Mouse (Mus musculus): ENCODE results near the gene Hsd17b3. TPM values are rescaled to one million over a fixed set of nuclear protein-coding genes. Genes with fewer than 3 reads are reported as not detected.

The Hsd17b3 gene
- polyA plus RNA-seq, 1 experiment from 2014 or later, result not detected

DNA sequence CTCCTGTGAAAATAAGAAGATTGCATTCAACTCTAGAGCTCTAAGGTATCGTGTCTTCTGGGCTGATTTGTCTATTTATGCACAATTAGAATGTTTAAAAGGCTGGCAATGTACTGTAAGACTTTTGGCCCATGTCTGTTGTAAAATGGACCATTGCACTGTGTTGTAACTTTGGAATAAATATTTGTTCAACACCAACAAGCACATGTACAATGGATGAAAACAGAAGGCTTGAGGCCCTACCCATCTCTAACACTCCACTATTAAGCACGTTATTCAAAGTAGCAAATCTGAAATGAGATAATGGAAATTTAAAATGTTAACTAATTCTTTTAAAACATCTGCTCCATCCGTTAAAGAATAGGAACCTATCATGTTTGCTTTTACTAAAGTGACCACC lies 18.1 kb upstream of the Hsd17b3 start:
- 0 out of 2 replicates have a peak, but pooled peaks cover 4% of the 10 kb centered on the region for H3K4me1 ChIP-seq (replicated peaks)
- 65% methylated on average over 3 of the region's 3 CpGs for WGBS
- H3K9me3 ChIP-seq, result no peaks in the 10 kb centered on the region
- no peak overlapping the region for H3K27ac ChIP-seq
- no peaks in the 10 kb centered on the region for H3K36me3 ChIP-seq
- no peaks in the 10 kb centered on the region for H3K27me3 ChIP-seq (replicated peaks)
- no peak overlapping the region for H3K4me2 ChIP-seq (replicated peaks)
- H3K9ac ChIP-seq, result no peak overlapping the region
- ATAC-seq, result no peak
- H3K4me3 ChIP-seq (replicated peaks), result no peak overlapping the region

DNA sequence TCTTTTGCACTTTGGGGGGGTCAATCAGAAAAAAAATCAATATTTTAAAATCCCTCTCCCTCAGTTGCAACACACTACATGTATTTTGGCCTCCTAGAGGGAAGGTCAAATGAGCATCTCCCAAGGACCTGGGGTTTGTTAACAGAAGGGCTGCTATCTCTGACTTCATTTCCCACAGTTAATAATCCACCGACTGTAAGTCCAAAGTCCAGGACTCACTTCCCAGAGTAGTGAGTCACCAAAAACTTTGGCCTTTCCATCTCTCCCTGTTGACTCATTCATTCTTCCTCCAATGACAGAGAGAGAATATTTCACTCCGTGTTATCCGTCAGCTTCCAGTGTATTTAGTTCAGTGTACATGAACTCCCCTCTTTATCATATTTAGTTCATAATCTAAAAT lies 16.7 kb upstream of the Hsd17b3 start:
- Histone ChIP-seq H3K4me2 (replicated peaks) (no peak overlapping the region), H3K27ac (no peak overlapping the region), H3K9ac (no peak overlapping the region), H3K4me1 (replicated peaks) (0 out of 2 replicates have a peak, but pooled peaks cover 4% of the 10 kb centered on the region), H3K36me3 (no peaks in the 10 kb centered on the region), H3K27me3 (replicated peaks) (no peaks in the 10 kb centered on the region), H3K9me3 (no peaks in the 10 kb centered on the region), H3K4me3 (replicated peaks) (no peak overlapping the region)
- 57% methylated on average over 3 of the region's 3 CpGs for WGBS
- peak; percentile 91 for ATAC-seq

DNA sequence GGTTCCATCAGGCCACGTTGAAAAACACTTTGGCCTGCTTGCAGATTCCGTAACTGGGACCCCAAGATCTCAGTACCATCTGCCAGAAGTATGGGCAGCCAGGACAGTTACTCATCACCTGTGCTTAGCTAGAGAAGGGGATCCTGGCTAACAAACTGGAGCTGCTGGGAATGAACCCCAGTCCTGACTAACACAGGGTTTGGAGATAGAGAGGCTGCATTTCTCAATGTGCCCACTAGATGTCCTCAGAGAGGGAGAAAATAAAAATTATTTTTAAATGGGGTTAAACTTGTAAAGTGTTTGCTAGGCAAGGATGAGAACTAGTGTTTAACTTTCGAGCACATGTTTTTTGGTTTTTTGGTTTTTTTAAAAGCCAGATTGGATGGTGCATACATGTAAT lies 11.2 kb upstream of the Hsd17b3 start:
- Histone ChIP-seq H3K4me2 (replicated peaks) (no peak overlapping the region), H3K27me3 (replicated peaks) (no peaks in the 10 kb centered on the region), H3K9ac (no peak overlapping the region), H3K4me1 (replicated peaks) (no peaks in the 10 kb centered on the region), H3K9me3 (no peaks in the 10 kb centered on the region), H3K4me3 (replicated peaks) (no peak overlapping the region), H3K36me3 (no peaks in the 10 kb centered on the region), H3K27ac (no peak overlapping the region)
- peak; percentile 11 for ATAC-seq
- WGBS, result 66% methylated on average over 3 of the region's 3 CpGs

DNA sequence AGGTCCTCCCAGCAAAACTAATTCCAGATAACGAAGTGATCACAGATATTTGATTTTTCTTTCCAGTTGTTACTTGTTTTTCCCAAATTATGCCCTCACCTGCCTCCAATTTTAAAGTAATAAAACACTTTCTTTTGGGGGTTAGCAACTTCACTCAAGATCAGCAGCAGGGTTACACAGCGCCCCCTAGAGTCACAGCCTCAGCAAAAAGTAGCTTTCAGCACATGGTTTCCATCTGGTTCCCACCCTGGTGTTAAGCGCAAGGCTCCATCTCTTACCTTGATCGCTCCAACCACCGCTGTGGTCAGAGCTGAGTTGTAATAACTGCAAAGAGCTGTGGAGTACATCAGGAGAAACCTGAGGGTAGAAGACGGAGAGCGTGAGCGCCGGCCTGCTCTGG lies 10.0 kb upstream of the Hsd17b3 start:
- H3K4me1 ChIP-seq (replicated peaks), result no peaks in the 10 kb centered on the region
- H3K4me2 ChIP-seq (replicated peaks), result no peak overlapping the region
- no peak for ATAC-seq
- no peak overlapping the region for H3K27ac ChIP-seq
- no peaks in the 10 kb centered on the region for H3K36me3 ChIP-seq
- H3K27me3 ChIP-seq (replicated peaks), result no peaks in the 10 kb centered on the region
- H3K4me3 ChIP-seq (replicated peaks), result no peak overlapping the region
- no peaks in the 10 kb centered on the region for H3K9me3 ChIP-seq
- 79% methylated on average over 9 of the region's 9 CpGs for WGBS
- no peak overlapping the region for H3K9ac ChIP-seq

DNA sequence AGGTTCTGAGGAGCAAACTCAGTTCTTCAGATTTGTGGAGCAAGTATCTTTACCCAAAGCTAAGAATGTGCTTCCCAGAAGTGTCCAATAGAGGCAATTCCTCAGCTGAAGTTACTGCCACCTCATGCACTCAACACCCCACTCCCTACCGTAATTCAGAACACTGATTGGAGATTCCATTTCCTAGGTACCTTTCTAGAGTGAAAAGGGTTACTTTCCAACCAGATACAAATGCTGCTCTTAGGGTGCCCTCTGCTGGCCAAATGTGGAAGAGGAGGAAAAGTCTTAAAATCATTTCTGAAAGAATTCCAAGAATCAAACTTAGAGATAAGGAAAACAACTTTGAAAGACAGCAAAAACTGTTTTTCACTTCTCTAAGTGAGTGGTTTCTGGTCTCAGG lies 4.3 kb upstream of the Hsd17b3 start:
- H3K4me1 ChIP-seq (replicated peaks), result no peaks in the 10 kb centered on the region
- H3K36me3 ChIP-seq, result no peaks in the 10 kb centered on the region
- ATAC-seq, result peak; percentile 67; the same call in 1 of the 2 replicates
- H3K27ac ChIP-seq, result no peak overlapping the region
- no peak overlapping the region for H3K9ac ChIP-seq
- H3K4me3 ChIP-seq (replicated peaks), result no peak overlapping the region
- no peaks in the 10 kb centered on the region for H3K9me3 ChIP-seq
- 4% methylated on average over 1 of the region's 1 CpGs for WGBS
- H3K4me2 ChIP-seq (replicated peaks), result no peak overlapping the region
- H3K27me3 ChIP-seq (replicated peaks), result no peaks in the 10 kb centered on the region

DNA sequence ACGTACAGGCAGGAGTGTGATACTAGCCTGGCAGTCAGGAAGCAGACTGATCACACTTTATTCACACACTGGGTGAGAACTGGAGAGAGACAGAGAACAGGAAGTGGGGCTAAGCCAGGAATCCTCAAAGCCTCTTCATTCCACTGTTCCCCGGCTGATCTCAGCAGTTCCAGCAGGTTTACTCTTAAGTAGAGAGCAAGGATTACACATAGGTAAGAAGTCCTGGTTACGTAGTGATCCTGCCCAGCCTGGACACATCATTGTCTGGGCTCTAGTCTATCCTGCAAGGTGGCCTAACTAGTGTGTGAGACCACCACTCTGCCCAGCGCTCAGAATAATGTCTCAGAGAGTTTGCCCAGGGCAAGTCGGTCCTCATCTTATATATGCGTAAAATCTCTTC lies 3.7 kb upstream of the Hsd17b3 start:
- WGBS, result 62% methylated on average over 6 of the region's 6 CpGs
- H3K27me3 ChIP-seq (replicated peaks), result no peaks in the 10 kb centered on the region
- no peak overlapping the region for H3K27ac ChIP-seq
- H3K4me2 ChIP-seq (replicated peaks), result no peak overlapping the region
- no peak overlapping the region for H3K9ac ChIP-seq
- no peaks in the 10 kb centered on the region for H3K9me3 ChIP-seq
- 0 out of 2 replicates have a peak, but pooled peaks have one; percentile 28 for ATAC-seq
- H3K4me3 ChIP-seq (replicated peaks), result no peak overlapping the region
- no peaks in the 10 kb centered on the region for H3K4me1 ChIP-seq (replicated peaks)
- H3K36me3 ChIP-seq, result no peaks in the 10 kb centered on the region

DNA sequence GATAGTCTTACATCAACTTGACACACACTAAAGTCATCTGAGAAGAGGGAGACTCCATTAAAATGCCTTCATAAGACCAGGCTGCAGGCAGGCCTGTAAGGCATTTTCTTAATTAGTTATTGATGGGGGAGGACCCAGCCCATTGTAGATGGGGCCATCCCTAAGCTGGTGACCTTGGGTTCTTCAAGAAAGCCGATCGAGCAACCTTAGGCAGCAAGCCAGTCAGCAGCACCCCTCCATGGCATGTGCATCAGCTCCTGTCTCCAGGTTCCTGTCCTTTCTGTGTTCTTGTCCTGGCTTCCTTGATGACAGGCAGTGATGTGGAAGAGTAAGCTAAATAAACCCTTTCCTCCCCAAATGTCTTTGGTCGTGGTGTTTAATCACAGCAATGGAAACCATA lies 3.1 kb upstream of the Hsd17b3 start:
- no peaks in the 10 kb centered on the region for H3K4me1 ChIP-seq (replicated peaks)
- H3K9me3 ChIP-seq, result no peaks in the 10 kb centered on the region
- no peaks in the 10 kb centered on the region for H3K27me3 ChIP-seq (replicated peaks)
- H3K27ac ChIP-seq, result no peak overlapping the region
- H3K4me3 ChIP-seq (replicated peaks), result no peak overlapping the region
- 72% methylated on average over 3 of the region's 3 CpGs for WGBS
- H3K9ac ChIP-seq, result no peak overlapping the region
- ATAC-seq, result no peak
- no peak overlapping the region for H3K4me2 ChIP-seq (replicated peaks)
- H3K36me3 ChIP-seq, result no peaks in the 10 kb centered on the region

DNA sequence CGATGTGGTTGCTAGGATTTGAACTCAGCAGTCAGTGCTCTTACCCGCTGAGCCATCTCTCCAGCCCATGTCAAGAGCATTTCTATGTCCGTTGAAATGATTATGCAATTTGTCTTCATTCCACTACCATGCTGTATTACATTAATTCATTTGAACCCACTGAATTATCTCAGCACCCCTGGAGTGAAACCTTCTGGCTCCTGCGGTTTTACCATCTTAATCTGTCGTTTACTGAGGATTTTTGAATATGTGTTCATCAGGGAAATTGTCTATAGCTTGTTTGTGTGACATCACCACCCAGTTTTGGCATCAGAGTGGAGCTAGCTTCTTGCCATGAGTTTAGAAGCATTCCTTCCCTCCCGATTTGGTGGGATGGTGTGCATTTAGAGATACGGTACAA lies 2.0 kb upstream of the Hsd17b3 start:
- no peak overlapping the region for H3K4me2 ChIP-seq (replicated peaks)
- H3K9ac ChIP-seq, result no peak overlapping the region
- no peaks in the 10 kb centered on the region for H3K27me3 ChIP-seq (replicated peaks)
- no peak overlapping the region for H3K27ac ChIP-seq
- no peaks in the 10 kb centered on the region for H3K9me3 ChIP-seq
- H3K36me3 ChIP-seq, result no peaks in the 10 kb centered on the region
- H3K4me1 ChIP-seq (replicated peaks), result no peaks in the 10 kb centered on the region
- no peak overlapping the region for H3K4me3 ChIP-seq (replicated peaks)
- 80% methylated on average over 7 of the region's 7 CpGs for WGBS
- ATAC-seq, result no peak

DNA sequence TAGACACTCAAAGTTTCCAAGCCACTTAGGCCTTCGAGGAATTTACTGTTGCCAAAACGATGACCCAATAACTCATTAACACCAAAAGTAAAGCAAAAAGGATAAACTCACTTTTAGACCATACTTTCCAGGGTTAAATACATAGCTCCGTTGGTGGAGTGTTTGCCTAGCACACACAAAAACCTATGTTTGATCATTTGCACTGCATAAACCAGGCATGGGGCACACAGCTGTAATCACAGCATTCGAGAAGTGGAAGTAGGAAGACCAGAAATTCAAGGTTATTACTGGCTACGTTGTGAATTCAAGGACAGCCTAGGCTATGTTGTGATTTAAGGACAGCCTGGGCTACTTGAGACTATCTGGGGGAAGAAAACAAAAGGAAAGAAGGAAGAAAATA lies 1.2 kb upstream of the Hsd17b3 start:
- no peak for ATAC-seq

DNA sequence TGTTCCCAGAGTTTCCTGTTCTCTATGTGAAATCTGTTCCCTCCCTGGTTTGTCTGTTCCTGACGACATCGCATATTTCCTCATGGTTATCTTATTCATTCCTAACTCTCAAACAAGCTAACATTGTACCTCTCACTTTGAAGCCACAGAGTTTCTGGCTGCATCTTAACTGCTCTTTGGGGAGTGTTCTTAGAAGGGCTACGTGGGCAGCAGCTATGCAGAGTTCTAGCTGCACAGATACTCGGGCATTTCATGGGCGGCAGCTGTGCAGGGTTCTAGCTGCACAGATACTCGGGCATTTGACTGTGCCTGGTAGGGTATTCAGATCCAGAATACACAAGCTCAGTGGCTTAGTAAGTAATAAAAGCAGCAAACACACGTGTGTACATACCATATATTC lies 973 bp downstream of the Hsd17b3 start:
- Histone ChIP-seq H3K4me1 (replicated peaks) (no peaks in the 10 kb centered on the region), H3K4me3 (replicated peaks) (no peak overlapping the region), H3K27ac (no peak overlapping the region), H3K36me3 (no peaks in the 10 kb centered on the region), H3K9me3 (no peaks in the 10 kb centered on the region), H3K9ac (no peak overlapping the region), H3K4me2 (replicated peaks) (no peak overlapping the region), H3K27me3 (replicated peaks) (no peaks in the 10 kb centered on the region)
- 77% methylated on average over 7 of the region's 7 CpGs for WGBS
- ATAC-seq, result no peak

More for the DNA sequence above, 1.2 kb upstream of the Hsd17b3 start:
- no peak overlapping the region for H3K9ac ChIP-seq
- no peak overlapping the region for H3K4me2 ChIP-seq (replicated peaks)
- 60% methylated on average over 5 of the region's 5 CpGs for WGBS
- no peaks in the 10 kb centered on the region for H3K36me3 ChIP-seq
- H3K4me3 ChIP-seq (replicated peaks), result no peak overlapping the region
- H3K9me3 ChIP-seq, result no peaks in the 10 kb centered on the region
- H3K27ac ChIP-seq, result no peak overlapping the region
- H3K4me1 ChIP-seq (replicated peaks), result no peaks in the 10 kb centered on the region
- H3K27me3 ChIP-seq (replicated peaks), result no peaks in the 10 kb centered on the region

DNA sequence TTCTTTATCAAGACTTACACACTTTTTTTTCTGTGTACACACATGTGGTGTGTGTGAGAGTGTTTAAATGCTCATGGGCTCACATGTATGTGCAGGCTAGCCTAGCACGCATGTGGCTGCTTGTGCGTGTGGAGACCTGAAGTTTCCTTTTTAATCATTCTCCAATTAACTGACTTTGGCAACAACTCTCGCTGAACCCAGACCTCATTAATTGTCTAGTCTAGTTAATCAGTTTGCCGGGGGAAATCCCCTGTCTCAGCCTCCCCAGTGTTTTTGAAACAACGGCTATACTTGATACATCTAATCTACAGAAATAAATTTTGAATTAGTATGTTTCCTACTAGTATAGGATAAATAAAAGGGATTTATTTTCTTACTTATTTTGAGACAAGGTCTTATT lies 3.0 kb downstream of the Hsd17b3 start:
- Histone ChIP-seq H3K4me1 (replicated peaks) (peaks cover 10% of the 10 kb centered on the region), H3K27me3 (replicated peaks) (no peaks in the 10 kb centered on the region), H3K4me3 (replicated peaks) (no peak overlapping the region), H3K4me2 (replicated peaks) (no peak overlapping the region), H3K9me3 (no peaks in the 10 kb centered on the region), H3K27ac (no peak overlapping the region), H3K9ac (no peak overlapping the region), H3K36me3 (no peaks in the 10 kb centered on the region)
- WGBS, result 89% methylated on average over 5 of the region's 5 CpGs
- ATAC-seq, result no peak

DNA sequence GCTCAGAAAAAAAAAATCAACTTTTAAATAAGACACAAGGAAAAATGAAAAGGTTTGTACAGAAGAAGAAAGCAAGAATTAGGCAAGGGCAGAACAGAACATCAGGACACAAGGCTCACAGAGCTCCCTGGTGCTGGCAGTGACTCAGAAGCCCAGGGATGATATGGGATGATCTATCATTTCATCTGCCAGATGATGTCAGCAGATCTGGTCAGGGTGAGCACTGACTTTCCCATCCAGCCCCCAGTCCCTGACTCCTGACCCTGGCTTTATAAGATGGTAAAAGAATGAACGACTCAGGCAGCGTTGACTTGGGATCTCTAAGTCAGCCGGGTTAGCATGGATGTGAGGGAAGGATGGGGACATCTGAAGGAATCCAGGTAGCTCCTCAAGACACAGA lies 5.7 kb downstream of the Hsd17b3 start:
- Histone ChIP-seq H3K36me3 (no peaks in the 10 kb centered on the region), H3K27ac (no peak overlapping the region), H3K9ac (no peak overlapping the region), H3K27me3 (replicated peaks) (no peaks in the 10 kb centered on the region), H3K9me3 (no peaks in the 10 kb centered on the region), H3K4me3 (replicated peaks) (no peak overlapping the region), H3K4me2 (replicated peaks) (no peak overlapping the region), H3K4me1 (replicated peaks) (peaks cover 11% of the 10 kb centered on the region)
- WGBS, result 73% methylated on average over 3 of the region's 3 CpGs
- ATAC-seq, result no peak

DNA sequence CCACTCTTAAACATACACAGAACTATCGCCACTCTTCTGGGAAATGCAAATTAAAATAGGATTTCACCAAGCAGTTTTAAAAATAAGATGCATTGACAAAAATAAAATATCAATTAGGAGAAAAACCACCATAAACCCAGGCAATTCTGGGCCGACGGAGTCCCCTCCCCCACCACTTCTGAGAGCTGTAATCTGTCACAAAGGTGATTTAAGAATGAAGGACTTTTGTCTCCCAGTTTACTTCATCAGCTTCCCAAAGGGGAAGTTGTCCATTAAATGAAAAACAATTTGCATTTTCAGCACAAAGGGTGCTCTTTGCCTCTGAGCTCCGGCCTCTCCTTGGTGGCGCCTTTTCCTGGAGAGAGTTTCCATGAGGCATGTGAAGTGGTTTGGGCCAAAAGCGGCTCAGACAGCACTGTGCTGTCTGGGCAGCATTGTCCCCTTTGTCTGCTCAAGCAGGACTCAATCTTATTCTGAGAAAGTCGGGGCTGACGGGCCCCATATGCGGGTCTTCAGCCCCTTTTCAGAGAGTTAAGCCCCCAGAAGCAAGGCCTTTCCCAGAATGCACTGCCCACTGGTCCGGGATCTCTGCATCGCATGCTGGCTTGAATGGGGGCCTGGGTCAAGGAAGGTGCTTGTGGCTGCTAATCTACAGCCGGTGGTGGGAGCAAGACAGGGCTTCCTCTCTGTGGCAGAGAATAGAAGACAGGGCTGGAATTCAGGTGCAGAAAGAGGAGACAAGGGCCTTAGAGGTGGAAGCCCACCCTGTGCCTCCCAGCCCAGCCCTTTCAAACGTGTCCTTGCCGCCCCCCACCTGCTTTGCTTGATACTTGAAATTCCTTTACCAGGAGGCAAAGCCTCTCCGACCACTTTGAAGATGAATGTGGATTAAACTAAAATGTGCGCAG lies 7.8 kb downstream of the Hsd17b3 start:
- ATAC-seq, result no peak
- Histone ChIP-seq H3K27ac (no peak overlapping the region), H3K4me1 (replicated peaks) (peaks cover 11% of the 10 kb centered on the region), H3K27me3 (replicated peaks) (no peaks in the 10 kb centered on the region), H3K4me3 (replicated peaks) (no peak overlapping the region), H3K9me3 (no peaks in the 10 kb centered on the region), H3K9ac (no peak overlapping the region), H3K4me2 (replicated peaks) (no peak overlapping the region), H3K36me3 (no peaks in the 10 kb centered on the region)
- 53% methylated on average over 16 of the region's 16 CpGs for WGBS

All from intestine, embryonic 15.5 days (tissue).